Mouse (Mus musculus): Measurements from ENCODE around the gene Dlg5. TPM values are rescaled to one million over a fixed set of nuclear protein-coding genes. Genes with fewer than 3 reads are reported as not detected.
A peak's percentile ranks its signal among the peaks of the same experiment; 100 is the strongest.

The Dlg5 gene
- polyA plus RNA-seq (2015; fragmentation: Nextera tagmentation; extraction: Ambion mirVana): 0.97 and 1.1 TPM in 2 replicates

DNA sequence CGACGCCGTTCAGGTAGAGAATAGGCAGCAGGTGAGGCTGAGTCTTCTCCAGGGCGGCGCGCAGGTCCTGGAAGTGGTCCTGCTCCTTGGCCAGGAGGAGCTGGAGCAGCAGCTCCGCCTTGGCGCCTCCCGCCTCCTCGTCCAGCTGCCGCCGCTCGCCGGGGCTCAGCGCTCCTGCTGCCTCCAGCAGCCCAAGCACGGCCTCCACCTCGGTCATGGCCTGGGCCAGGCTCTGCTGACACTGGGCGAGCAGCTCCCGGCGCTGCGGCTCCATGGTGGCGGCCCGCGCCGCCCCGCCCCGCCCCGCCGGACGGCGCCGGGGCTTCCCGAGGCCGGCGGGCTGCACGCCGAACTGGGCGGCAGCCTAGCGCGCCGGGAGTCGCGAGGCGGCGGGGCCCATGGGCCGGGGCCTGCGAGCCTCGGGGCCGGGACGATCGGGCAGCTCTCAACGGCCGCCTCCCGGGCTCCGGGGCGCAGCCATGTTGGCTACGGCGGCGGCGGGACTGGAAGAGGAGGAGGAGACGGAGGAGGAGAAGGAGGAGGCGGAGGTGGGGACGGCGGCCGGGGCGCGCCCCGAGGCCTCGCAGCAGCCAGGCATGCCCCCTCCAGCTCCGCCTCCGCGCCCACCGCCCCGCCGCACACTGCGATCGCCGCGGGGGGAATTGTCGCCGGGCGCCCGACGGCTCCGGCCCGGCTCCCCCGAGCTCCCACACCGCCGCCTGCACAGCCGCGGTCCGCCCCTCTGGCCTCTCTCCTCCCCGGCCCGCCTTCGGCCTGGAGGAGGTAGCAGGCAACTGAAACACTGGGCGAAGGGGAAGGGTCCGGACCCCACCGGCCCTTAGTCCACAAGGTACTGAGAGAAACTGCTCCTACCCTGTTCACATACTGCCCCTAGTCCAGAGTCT lies at the start of gene Dlg5:
Dlg5 (minus strand) TSS at position 744 of the 905 bp plus-strand sequence.
- WGBS (ENCODE audit: insufficient replicate concordance): under 1% methylated on average over 83 of the region's 98 CpGs
- peak within 1 kb of the TSS; percentile 65 for H3K4me2 ChIP-seq
- H3K9ac ChIP-seq: peak within 1 kb of the TSS; percentile 35; the same call in 1 of the 2 replicates
- H3K4me1 ChIP-seq (replicated peaks): no peaks in the 10 kb centered on the region
- H3K27ac ChIP-seq (replicated peaks): no peak within 1 kb of the TSS
- no peaks in the 10 kb centered on the region for H3K36me3 ChIP-seq (replicated peaks)
- peaks cover 77% of the 10 kb centered on the region for H3K27me3 ChIP-seq
- H3K9me3 ChIP-seq (replicated peaks): no peaks in the 10 kb centered on the region
- H3K4me3 ChIP-seq (replicated peaks): peak within 1 kb of the TSS; percentile 59
- ATAC-seq (ENCODE audit: insufficient read depth): peak; percentile 63

DNA sequence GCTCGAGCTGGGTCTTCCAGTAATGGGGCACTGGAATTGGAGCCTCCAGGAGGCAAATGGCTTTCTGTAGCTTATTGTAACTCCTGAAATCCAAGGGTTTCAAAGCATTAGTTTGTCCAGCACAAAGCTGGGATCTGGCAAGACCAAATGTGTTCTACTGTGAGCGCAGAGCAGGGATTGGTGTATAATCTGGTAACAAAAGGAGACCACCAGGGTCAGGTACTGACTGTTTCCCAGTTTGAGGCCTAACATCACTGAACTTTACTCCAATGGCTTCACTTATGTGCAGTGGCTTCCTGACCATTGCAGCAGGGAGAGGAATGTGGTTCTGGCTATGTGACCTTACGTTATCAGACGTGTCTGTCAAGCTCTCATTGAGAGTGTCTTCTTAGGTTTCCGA lies 47.9 kb upstream of the Dlg5 start:
- Histone ChIP-seq H3K9me3 (replicated peaks) (no peaks in the 10 kb centered on the region), H3K36me3 (replicated peaks) (no peaks in the 10 kb centered on the region), H3K27me3 (no peaks in the 10 kb centered on the region), H3K4me1 (replicated peaks) (no peaks in the 10 kb centered on the region), H3K4me3 (replicated peaks) (no peak overlapping the region), H3K27ac (replicated peaks) (no peak overlapping the region), H3K9ac (no peak overlapping the region), H3K4me2 (no peak overlapping the region)
- ATAC-seq (ENCODE audit: insufficient read depth): no peak
- 51% methylated on average over 5 of the region's 5 CpGs for WGBS (ENCODE audit: insufficient replicate concordance)

DNA sequence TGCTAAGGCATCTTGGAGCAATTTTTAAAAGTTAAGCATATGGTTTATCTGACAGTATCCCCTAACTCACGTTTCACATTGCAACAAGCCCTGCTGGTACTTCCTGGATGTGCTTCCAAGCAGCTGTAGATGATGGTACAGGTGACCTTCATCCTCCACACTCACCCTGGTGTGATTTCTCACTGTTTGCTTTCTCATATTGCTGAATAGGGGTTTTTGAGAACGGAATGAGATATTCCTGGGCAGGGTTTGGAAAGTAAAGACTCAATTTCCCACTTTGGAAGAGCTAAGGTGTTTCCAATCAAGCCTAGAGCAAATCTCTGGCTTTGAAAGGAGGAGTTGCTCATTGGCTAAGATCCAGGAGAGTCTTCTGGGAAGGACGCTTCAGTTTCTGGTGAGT lies 47.2 kb upstream of the Dlg5 start, which contains the start of gene E330034G19Rik:
E330034G19Rik (plus strand) TSS at position 301 of the 400 bp plus-strand sequence.
- Histone ChIP-seq H3K4me3 (replicated peaks) (no peak within 1 kb of the TSS), H3K4me2 (no peak within 1 kb of the TSS), H3K27me3 (no peaks in the 10 kb centered on the region), H3K36me3 (replicated peaks) (no peaks in the 10 kb centered on the region), H3K9ac (no peak within 1 kb of the TSS), H3K27ac (replicated peaks) (no peak within 1 kb of the TSS), H3K4me1 (replicated peaks) (no peaks in the 10 kb centered on the region), H3K9me3 (replicated peaks) (no peaks in the 10 kb centered on the region)
- no peak for ATAC-seq (ENCODE audit: insufficient read depth)
- 26% methylated on average over 3 of the region's 3 CpGs for WGBS (ENCODE audit: insufficient replicate concordance)

DNA sequence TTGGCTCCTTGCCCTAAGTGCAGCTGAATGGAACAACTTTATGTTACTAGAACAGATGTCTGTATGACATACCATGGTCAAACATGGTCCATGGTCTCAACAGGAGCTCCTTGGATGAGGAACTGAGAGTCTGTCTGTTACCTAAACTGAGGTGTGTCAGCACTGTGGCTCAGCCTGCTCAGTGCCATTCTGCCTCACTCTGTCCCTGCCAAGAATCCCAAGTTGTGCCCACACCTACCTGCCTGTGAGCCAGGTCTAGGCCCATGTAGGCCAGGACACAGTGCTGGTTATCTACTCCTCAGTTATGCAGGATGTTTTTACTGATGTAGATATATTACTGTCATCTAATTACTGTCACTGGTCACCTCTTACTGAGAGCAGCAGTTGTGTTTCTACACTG lies 45.0 kb upstream of the Dlg5 start:
- no peak for ATAC-seq (ENCODE audit: insufficient read depth)
- H3K27ac ChIP-seq (replicated peaks): no peak overlapping the region
- no peaks in the 10 kb centered on the region for H3K27me3 ChIP-seq
- no peak overlapping the region for H3K4me3 ChIP-seq (replicated peaks)
- no peak overlapping the region for H3K4me2 ChIP-seq
- no peaks in the 10 kb centered on the region for H3K4me1 ChIP-seq (replicated peaks)
- H3K9me3 ChIP-seq (replicated peaks): no peaks in the 10 kb centered on the region
- no peak overlapping the region for H3K9ac ChIP-seq
- no peaks in the 10 kb centered on the region for H3K36me3 ChIP-seq (replicated peaks)

DNA sequence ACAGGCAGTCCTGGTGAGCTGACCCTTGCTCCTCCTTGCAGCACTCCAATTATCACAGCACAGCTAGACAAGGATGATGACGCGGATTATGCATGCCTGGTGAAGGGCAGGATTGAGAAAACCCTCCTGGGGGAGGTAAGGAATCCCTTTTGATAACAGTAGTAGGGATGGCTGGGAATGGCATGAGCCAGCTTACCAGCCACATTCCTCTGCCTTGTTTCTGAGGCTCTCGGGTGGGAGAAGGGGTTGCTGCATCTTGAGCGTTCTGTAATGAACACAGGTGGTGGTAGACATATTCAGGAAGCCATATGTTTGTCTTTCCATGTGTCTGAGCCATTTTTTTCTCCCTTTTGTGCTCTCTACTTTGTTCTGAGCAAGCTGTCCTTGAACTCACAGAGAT lies 40.4 kb upstream of the Dlg5 start:
- 47% methylated on average over 4 of the region's 4 CpGs for WGBS (ENCODE audit: insufficient replicate concordance)
- Histone ChIP-seq H3K9ac (no peak overlapping the region), H3K9me3 (replicated peaks) (no peaks in the 10 kb centered on the region), H3K27ac (replicated peaks) (no peak overlapping the region), H3K4me3 (replicated peaks) (no peak overlapping the region), H3K36me3 (replicated peaks) (no peaks in the 10 kb centered on the region), H3K4me1 (replicated peaks) (no peaks in the 10 kb centered on the region), H3K27me3 (no peaks in the 10 kb centered on the region), H3K4me2 (no peak overlapping the region)
- ATAC-seq (ENCODE audit: insufficient read depth): no peak

DNA sequence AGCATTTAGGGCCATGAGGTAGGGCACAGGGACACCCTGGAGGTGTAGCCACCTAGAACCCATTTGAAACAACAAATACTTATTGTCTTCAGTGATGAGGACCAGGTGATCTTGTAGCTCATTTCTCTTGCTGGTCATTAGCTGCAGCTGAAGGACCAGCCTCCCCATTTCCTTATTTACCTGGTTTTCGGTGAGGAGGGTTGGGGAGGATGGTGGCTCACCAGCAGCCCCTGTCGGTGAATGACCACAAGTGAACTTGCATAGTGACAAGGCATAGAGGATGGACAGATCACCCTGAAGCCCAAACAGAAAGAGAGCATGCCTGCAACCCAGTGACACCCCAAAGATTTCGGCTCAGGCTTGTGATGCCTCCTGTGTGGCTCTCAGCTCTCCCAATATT lies 36.6 kb upstream of the Dlg5 start:
- no peak for ATAC-seq (ENCODE audit: insufficient read depth)
- Histone ChIP-seq H3K4me1 (replicated peaks) (no peaks in the 10 kb centered on the region), H3K9ac (no peak overlapping the region), H3K9me3 (replicated peaks) (no peaks in the 10 kb centered on the region), H3K4me3 (replicated peaks) (no peak overlapping the region), H3K27ac (replicated peaks) (no peak overlapping the region), H3K27me3 (no peaks in the 10 kb centered on the region), H3K36me3 (replicated peaks) (no peaks in the 10 kb centered on the region), H3K4me2 (no peak overlapping the region)
- 54% methylated on average over 3 of the region's 3 CpGs for WGBS (ENCODE audit: insufficient replicate concordance)

DNA sequence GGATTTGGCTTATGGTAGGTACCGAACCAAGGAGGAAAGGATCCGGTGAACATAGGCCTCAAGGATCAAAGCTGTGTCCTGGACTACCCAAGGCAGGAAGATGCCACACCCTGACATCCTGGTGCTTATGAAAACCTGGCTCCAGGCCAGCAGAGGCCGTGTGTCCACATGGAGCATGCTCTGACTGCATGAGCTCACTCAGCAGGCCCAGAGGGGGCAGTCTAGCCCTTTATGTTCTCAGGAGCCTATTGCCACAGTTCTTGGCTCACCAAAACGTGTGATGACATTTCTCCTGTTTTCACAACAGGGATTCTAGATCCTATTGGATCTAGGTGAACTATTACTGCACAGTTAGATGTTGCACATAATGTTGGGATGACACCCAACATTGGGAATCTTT lies 35.6 kb upstream of the Dlg5 start:
- no peak overlapping the region for H3K9ac ChIP-seq
- H3K4me3 ChIP-seq (replicated peaks): no peak overlapping the region
- H3K9me3 ChIP-seq (replicated peaks): no peaks in the 10 kb centered on the region
- H3K4me1 ChIP-seq (replicated peaks): no peaks in the 10 kb centered on the region
- H3K27ac ChIP-seq (replicated peaks): no peak overlapping the region
- whole genome bisulfite sequencing (ENCODE audit: insufficient replicate concordance): 46% methylated on average over 4 of the region's 4 CpGs
- no peak overlapping the region for H3K4me2 ChIP-seq
- no peak for ATAC-seq (ENCODE audit: insufficient read depth)
- no peaks in the 10 kb centered on the region for H3K27me3 ChIP-seq
- no peaks in the 10 kb centered on the region for H3K36me3 ChIP-seq (replicated peaks)

DNA sequence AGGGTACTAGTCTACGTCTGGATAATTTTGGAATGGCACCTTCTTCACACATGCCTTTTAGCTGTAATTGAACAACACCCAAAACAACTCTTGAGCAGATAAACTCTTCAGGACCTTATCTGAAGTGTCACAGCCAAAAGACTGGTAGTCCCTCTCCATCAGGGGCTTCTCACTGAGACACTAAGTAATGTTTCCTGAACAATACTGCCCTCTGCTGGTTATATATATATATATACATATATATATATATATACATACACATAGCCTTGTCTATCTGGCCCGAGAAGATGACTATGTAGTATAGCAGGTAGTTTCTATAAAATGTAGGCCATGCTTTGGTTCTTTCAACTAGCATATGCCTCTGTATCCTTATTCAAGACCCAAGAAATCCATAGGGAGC lies 29.8 kb upstream of the Dlg5 start:
- Histone ChIP-seq H3K36me3 (replicated peaks) (no peaks in the 10 kb centered on the region), H3K4me1 (replicated peaks) (no peaks in the 10 kb centered on the region), H3K9ac (no peak overlapping the region), H3K4me2 (no peak overlapping the region), H3K27me3 (0 out of 2 replicates have a peak, but pooled peaks cover 3% of the 10 kb centered on the region), H3K27ac (replicated peaks) (no peak overlapping the region), H3K4me3 (replicated peaks) (no peak overlapping the region), H3K9me3 (replicated peaks) (no peaks in the 10 kb centered on the region)
- WGBS (ENCODE audit: insufficient replicate concordance): 32% methylated on average over 2 of the region's 2 CpGs
- no peak for ATAC-seq (ENCODE audit: insufficient read depth)

DNA sequence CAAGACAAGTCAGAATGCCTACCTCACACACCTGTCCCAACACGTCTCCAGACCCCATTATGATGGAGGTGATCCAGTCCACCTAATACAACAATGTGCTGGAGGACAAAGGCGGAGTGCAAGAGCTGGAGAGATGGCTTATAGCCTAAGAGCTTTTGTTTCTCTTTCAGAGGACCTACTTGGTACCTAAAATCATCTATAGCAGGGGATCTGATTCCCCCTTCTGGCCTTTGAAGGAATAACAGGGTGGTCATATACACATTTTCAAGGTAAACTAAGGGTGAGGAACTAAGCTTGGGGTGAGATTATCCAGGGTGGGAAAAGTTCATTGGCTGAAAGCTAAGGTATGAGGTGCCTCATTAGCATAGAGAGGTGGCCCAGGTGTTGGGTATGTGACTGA lies 27.9 kb upstream of the Dlg5 start:
- no peaks in the 10 kb centered on the region for H3K4me1 ChIP-seq (replicated peaks)
- ATAC-seq (ENCODE audit: insufficient read depth): no peak
- H3K4me2 ChIP-seq: no peak overlapping the region
- no peak overlapping the region for H3K9ac ChIP-seq
- H3K27ac ChIP-seq (replicated peaks): no peak overlapping the region
- H3K27me3 ChIP-seq: 0 out of 2 replicates have a peak, but pooled peaks cover 3% of the 10 kb centered on the region
- H3K9me3 ChIP-seq (replicated peaks): no peaks in the 10 kb centered on the region
- H3K4me3 ChIP-seq (replicated peaks): no peak overlapping the region
- no peaks in the 10 kb centered on the region for H3K36me3 ChIP-seq (replicated peaks)
- 33% methylated on average over 2 of the region's 2 CpGs for WGBS (ENCODE audit: insufficient replicate concordance)

DNA sequence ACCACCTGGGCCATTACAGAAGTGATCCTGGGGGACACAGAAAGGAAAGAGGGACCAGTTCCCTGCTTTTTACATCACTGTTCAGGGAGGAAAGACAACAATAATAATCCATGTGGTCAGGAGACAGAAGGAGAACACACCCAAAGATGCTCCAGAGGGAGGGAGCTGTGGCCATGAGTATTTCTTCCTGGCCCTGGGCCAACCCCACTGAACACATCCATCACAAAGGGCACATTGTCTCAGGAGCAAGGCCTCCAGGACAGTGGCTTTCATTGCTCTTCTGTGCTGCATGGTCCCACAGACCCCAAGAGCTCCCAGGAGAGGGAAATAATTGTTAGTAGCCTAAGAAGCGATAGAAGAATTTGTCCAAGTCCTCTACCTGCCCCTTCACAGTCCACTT lies 23.9 kb upstream of the Dlg5 start:
- Histone ChIP-seq H3K27me3 (0 out of 2 replicates have a peak, but pooled peaks cover 3% of the 10 kb centered on the region), H3K9ac (no peak overlapping the region), H3K4me1 (replicated peaks) (no peaks in the 10 kb centered on the region), H3K4me3 (replicated peaks) (no peak overlapping the region), H3K27ac (replicated peaks) (no peak overlapping the region), H3K36me3 (replicated peaks) (no peaks in the 10 kb centered on the region), H3K4me2 (no peak overlapping the region), H3K9me3 (replicated peaks) (no peaks in the 10 kb centered on the region)
- ATAC-seq (ENCODE audit: insufficient read depth): no peak
- 59% methylated on average over 1 of the region's 1 CpGs for WGBS (ENCODE audit: insufficient replicate concordance)

DNA sequence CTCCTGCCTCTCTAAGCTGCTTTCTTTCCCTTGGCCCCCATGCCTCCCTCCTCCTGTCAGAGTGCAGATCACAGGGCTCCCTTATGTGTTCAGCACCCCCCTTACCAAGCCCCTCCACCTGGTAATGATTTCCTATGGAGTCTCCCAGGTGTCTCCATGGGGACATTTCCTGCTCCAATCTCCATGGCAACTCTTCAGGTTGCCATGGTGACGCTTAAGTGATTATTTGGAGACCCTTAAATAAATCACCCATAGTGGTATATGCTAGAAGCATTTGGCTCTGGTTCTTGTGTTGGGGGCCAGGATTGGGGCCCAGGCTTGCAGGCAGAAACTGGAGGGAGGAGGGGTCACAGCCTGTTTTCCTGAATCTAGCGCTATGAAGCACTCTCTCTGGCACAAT lies 17.2 kb upstream of the Dlg5 start:
- H3K36me3 ChIP-seq (replicated peaks): no peaks in the 10 kb centered on the region
- H3K4me2 ChIP-seq: no peak overlapping the region
- 46% methylated on average over 2 of the region's 2 CpGs for WGBS (ENCODE audit: insufficient replicate concordance)
- no peak overlapping the region for H3K4me3 ChIP-seq (replicated peaks)
- no peaks in the 10 kb centered on the region for H3K27me3 ChIP-seq
- no peak overlapping the region for H3K9ac ChIP-seq
- no peaks in the 10 kb centered on the region for H3K4me1 ChIP-seq (replicated peaks)
- ATAC-seq (ENCODE audit: insufficient read depth): no peak
- H3K9me3 ChIP-seq (replicated peaks): no peaks in the 10 kb centered on the region
- H3K27ac ChIP-seq (replicated peaks): no peak overlapping the region

DNA sequence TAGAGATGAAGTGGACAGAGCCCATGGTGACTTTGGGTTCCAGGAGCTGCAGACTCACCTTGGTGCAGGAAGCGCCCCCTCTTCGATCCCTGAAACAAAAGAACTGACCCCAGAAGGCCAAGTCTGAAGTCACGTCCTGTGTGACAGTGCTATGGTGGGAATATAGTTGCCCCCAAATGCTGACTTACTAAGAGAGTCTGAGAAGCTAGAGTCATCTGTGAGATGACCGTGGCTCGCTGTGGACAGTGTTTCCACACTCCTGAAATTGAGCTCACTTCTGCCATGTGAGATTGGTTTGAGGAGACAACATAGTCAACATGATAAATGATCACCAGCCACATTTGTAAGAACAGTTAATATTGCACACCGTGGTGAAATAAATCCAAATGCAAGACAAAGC lies 16.7 kb upstream of the Dlg5 start:
- no peaks in the 10 kb centered on the region for H3K36me3 ChIP-seq (replicated peaks)
- no peak overlapping the region for H3K27ac ChIP-seq (replicated peaks)
- no peaks in the 10 kb centered on the region for H3K9me3 ChIP-seq (replicated peaks)
- H3K4me2 ChIP-seq: no peak overlapping the region
- no peak overlapping the region for H3K9ac ChIP-seq
- WGBS (ENCODE audit: insufficient replicate concordance): 58% methylated on average over 6 of the region's 6 CpGs
- no peaks in the 10 kb centered on the region for H3K4me1 ChIP-seq (replicated peaks)
- ATAC-seq (ENCODE audit: insufficient read depth): no peak
- no peak overlapping the region for H3K4me3 ChIP-seq (replicated peaks)
- H3K27me3 ChIP-seq: no peaks in the 10 kb centered on the region

Measured in liver, embryonic 15.5 days (tissue).